In the genomic region with DNA sequence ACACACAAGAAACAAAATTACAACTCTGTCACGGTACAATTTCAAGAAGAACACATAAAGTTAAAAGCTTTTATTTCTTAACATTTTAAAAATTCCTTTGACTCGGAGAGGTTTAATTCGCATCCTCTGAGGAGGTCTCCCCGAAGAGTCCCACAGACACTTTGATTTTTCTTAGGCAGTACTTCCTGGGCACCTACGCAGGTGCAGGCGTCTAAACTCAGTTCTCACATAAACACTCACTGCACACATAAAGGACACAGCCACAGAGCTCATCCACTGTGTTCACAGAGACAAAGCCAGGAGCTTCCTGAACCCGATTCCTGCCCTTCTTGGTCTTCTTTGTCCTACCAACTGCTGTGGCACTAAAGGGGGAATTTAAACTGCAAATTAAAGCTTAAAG, we compare ENCODE assay signal across 17 mouse cellular contexts.
"Had no signal": no experiment of that assay in that cellular context is flagged by ENCODE, and none has a peak within 500 bp of the region (broad histone marks: within the 10 kb centered on the region; RNA-seq: fewer than 3 reads in every experiment).

No protein-coding gene starts in this region.

- DNase-seq: kidney, adult 9 months; kidney, postnatal 14 days; kidney, postnatal 4 days; layer of hippocampus, postnatal 36 days; liver, embryonic 13.5 days; lung, adult 2 months; lung, postnatal 14 days; lung, postnatal 4 days; retina, postnatal 1 day; right cerebral cortex, postnatal 25 days; spleen, adult 18-20 months; thymus, postnatal 36 days had no signal

- H3K4me1 ChIP-seq: liver, embryonic 13.5 days; midbrain, embryonic 12.5 days; midbrain, embryonic 15.5 days; neural tube, embryonic 13.5 days had no signal

- H3K27ac ChIP-seq: left cerebral cortex, adult 2 months; liver, embryonic 13.5 days; midbrain, embryonic 12.5 days; midbrain, embryonic 15.5 days; neural tube, embryonic 13.5 days; stomach, postnatal 0 days had no signal

- H3K4me3 ChIP-seq: left cerebral cortex, adult 2 months; liver, embryonic 13.5 days; midbrain, embryonic 12.5 days; midbrain, embryonic 15.5 days; neural tube, embryonic 13.5 days had no signal
